Mouse (Mus musculus): ENCODE data around the gene Tmprss3. TPM values are rescaled to one million over a fixed set of nuclear protein-coding genes. Genes with fewer than 3 reads are reported as not detected.

Gene Tmprss3
- not detected for polyA plus RNA-seq (2014; fragmentation: Illumina TruSeq; extraction: RNeasy Lipid Tissue Mini Kit (QIAGEN cat#74804))

DNA sequence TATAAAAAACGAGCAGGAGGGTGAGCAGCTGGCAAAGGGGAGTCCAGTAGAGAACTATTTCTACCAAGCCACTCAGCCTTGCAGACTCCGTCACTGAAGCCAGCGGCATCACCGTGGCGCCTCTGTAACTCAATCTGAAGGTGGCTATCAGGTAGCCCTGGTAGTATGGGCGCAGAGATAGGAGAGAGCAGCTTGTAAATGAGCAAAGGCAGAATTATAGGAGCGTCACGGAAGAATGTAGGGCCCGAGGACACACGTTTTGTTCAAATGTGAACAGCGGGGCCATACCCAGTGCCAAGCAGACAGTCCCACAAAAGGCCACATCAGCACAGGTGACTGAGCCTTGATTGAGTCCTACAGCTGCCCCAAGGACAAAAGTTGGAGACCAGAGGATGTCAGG lies at the start of gene Tmprss3:
TSS of gene Tmprss3 (minus strand) at position 101 of the 400 bp plus-strand sequence.

DNA sequence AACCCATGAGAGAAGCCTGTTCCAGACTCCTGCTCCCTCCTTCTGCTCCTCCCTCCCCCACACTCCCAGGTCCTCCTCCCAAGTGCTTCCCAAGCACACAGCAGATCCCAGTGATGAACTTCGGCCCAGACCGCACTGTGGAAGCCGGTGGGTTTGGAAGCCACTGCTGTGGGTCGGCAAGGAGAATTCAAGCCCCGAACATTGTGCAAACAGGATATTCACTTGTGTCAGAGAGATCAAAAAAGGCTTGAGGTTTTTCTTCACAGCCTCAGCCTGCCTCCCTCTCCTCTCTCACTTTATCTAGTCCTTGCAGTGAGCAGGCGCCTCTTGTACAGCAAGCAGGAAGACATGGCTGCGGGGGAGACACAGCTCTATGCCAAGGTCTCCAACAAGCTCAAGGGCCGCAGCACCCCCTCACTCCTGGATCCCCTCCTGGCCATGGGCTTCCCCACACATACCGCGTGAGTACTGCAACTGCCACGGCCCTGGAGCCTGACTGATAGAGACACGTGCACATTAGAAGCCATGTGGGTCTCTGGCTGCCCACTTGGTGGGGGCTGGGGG lies 9.1 kb upstream of the Tmprss3 start, which contains the start of gene Ubash3a:
TSS of gene Ubash3a (plus strand) at position 103 of the 564 bp plus-strand sequence.

DNA sequence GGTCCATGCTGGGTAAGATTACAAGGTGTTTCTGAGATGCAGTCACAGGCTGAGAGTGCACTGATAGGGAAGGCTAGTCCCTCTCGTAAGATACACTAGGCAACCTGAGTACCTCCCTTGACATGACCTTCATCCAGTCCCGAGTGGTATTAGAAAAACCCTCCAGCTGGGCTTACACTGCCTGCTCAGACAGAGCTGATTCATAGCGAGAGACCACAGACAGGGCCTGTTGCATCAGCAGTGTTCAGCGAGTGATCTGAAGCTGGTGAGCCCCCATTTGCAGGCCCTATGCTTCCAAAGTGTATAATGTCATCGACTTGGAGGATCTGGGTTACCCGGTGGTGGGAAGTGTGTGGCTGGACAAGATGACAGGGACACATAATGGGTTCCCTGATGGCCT lies 33.6 kb downstream of the Tmprss3 start, which contains the start of gene Tff1:
TSS of gene Tff1 (minus strand) at position 151 of the 400 bp plus-strand sequence.

DNA sequence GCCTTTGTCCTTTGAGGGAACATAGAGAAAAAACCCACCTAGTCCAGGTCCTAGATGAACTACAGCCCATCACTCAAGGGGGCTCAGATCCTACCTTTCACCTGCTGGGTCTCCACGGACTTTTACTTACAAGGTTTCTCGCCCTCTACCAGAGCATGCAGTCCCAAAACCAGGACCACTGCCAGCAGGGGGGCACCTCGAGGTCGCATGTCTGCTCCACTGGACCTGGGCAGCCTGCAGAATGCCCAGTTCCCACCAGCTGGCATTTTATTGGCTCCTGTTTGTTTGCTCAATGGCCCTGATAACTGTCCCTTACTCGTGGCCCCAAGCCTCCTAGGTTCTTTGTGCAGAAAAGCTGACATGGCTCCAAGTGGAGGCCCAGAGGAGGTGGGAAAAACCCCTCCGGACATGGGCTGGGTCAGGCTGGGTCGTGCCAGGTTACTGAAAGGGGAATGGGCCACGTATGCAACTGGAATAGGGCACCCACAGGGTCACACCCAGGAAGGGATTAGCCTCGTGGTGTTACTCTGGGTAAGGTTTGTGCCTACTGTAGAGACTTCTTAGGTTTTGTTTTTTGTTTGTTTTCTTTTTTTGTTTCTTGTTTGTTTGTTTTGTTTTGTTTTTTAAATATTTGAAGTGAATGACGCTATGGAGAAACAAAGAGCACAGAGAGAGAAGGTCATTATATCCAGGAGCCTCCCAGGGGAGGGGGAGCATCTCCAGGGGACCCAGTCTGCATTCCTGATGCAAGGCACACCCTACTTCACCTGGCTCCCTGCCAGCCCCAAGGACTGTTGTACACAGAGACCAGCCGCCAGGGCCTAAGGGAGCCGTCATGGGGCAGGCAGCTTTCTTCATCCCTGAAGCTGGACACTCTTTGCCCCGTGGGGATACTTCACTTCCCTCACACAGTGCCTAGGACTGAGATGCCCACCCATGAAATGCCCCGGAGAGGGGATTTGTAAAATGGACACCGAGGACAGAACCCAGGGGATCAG lies 54.4 kb downstream of the Tmprss3 start, which contains the start of gene Tff2:
TSS of gene Tff2 (minus strand) at position 243 of the 998 bp plus-strand sequence.

DNA sequence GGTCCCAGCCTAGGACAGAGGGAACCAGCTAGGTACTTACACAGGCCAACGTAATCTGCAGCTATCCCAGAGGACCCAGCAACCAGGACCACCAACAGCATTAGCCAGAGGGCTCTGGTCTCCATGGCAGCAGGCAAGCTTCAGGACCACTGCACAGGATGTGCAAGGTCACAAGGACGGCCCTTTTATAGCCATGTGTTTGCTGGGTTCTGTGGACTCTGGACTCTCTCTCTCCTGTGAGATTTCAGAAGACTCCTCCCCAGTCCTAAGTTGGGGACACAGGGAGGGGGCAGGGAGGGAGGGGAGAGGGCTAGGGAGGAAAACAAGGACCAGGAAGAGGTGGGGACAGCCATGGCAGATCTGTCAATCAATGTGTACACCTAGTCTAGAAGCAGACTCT lies 69.3 kb downstream of the Tmprss3 start, which contains the start of gene Tff3:
TSS of gene Tff3 (minus strand) at position 195 of the 400 bp plus-strand sequence.

Other genes with a start within 250 kb of the Tmprss3 start
- 4.4 TPM for gene Umodl1, start 244.3 kb downstream of the Tmprss3 start, polyA plus RNA-seq (2014; fragmentation: Illumina TruSeq; extraction: RNeasy Lipid Tissue Mini Kit (QIAGEN cat#74804))
- 5.2 TPM for gene Abcg1, start 141.3 kb downstream of the Tmprss3 start, polyA plus RNA-seq (2014; fragmentation: Illumina TruSeq; extraction: RNeasy Lipid Tissue Mini Kit (QIAGEN cat#74804))
- gene Tff3, start 69.3 kb downstream of the Tmprss3 start, polyA plus RNA-seq (2014; fragmentation: Illumina TruSeq; extraction: RNeasy Lipid Tissue Mini Kit (QIAGEN cat#74804)): not detected
- gene Tff2, start 54.7 kb downstream of the Tmprss3 start, polyA plus RNA-seq (2014; fragmentation: Illumina TruSeq; extraction: RNeasy Lipid Tissue Mini Kit (QIAGEN cat#74804)): not detected
- gene Tff1, start 33.7 kb downstream of the Tmprss3 start, polyA plus RNA-seq (2014; fragmentation: Illumina TruSeq; extraction: RNeasy Lipid Tissue Mini Kit (QIAGEN cat#74804)): not detected
- gene Ubash3a, start 8.9 kb upstream of the Tmprss3 start, polyA plus RNA-seq (2014; fragmentation: Illumina TruSeq; extraction: RNeasy Lipid Tissue Mini Kit (QIAGEN cat#74804)): 0.23 TPM
- 5.9 TPM for gene Rsph1, start 78.4 kb upstream of the Tmprss3 start, polyA plus RNA-seq (2014; fragmentation: Illumina TruSeq; extraction: RNeasy Lipid Tissue Mini Kit (QIAGEN cat#74804))
- gene Slc37a1, start 87.8 kb upstream of the Tmprss3 start, polyA plus RNA-seq (2014; fragmentation: Illumina TruSeq; extraction: RNeasy Lipid Tissue Mini Kit (QIAGEN cat#74804)): not detected
- 0.83 TPM for gene Pde9a, start 187.2 kb upstream of the Tmprss3 start, polyA plus RNA-seq (2014; fragmentation: Illumina TruSeq; extraction: RNeasy Lipid Tissue Mini Kit (QIAGEN cat#74804))